Mouse (Mus musculus) testis, adult 10 weeks (tissue): Measurements from ENCODE around the gene Skint5. TPM values are rescaled to one million over a fixed set of nuclear protein-coding genes. Genes with fewer than 3 reads are reported as not detected.

Source experiments
- polyA plus RNA-seq: library from polyadenylated mRNA; stranded (reverse); fragments of 350-450 nt; fragmentation: Illumina TruSeq; extraction: RNeasy Lipid Tissue Mini Kit (QIAGEN cat#74804); gene quantifications from one replicate; pipeline ENCODE4 v1.2.3, GENCODE M21; 2014; ENCODE audit warnings: low read depth, low replicate concordance

Gene Skint5
- polyA plus RNA-seq = not detected

DNA sequence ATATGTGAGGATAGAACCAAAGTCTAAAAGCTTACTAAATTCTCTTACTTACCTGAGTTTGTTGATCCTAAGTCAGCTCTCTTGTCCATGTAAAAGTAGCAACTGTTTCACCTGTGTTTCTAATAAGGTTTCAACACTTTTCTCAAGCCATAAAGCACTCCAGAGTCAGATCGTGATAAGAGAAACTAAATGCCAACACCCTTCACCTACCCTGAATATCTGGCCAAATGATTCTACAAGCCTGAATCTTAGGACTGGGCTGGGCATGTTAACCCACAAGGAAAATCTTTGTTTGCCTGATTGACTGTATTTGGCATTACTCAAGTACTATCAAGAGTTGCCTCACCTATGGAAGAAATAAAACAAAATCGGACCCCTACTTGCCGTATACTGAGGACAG is at the start of gene Skint5:
Gene Skint5, minus strand, starts transcription at position 101 of the 400 bp plus-strand sequence.

Other genes starting within 250 kb of the Skint5 start
- gene Skint11, start 163.9 kb upstream of the Skint5 start, polyA plus RNA-seq = not detected